Mouse (Mus musculus): ENCODE measurements at regions not wholly inside any gene's neighbourhood (a gene's known extent, or its start where the extent isn't known, plus 50 kb on each side); places are given as distances from the start of the nearest gene placed in this dataset.

GRCm38 (mm10) chr8:73569963-73570362 is 216.6 kb upstream of the Large1 start:
- TF ChIP-seq GATA1 (IDR thresholded peaks at IDR 0.05; ENCODE audit: borderline replicate concordance, low read length) (no peak), FLI1 (IDR thresholded peaks at IDR 0.05; ENCODE audit: low read length) (no peak)
